Mouse (Mus musculus) neutrophil, adult 5-6 weeks (primary cell): ENCODE data around the gene Ddr2. TPM values are rescaled to one million over a fixed set of nuclear protein-coding genes. Genes with fewer than 3 reads are reported as not detected.
"Not testable (repeated sequence)": the region's sequence is repeated elsewhere in the genome, so short reads cannot be mapped to it uniquely, and the experiment has no call there.

Experiments
- ATAC-seq: fragments of 151-379, 151-347 bp; 2 replicates; pipeline ENCODE4 v1.8.0; 2017; ENCODE audit warnings: mild to moderate bottlenecking, moderate TSS enrichment; ENCODE audit not compliant: insufficient number of reproducible peaks, poor library complexity, low FRiP score, severe bottlenecking; ENCODE audit errors: extremely low read depth
- total RNA-seq: library from RNA; stranded (forward); fragments of 200-1000 nt; gene quantifications from 2 replicates; pipeline ENCODE4 v1.2.3, GENCODE M21; 2017

Gene Ddr2
- total RNA-seq, 1 experiment from 2014 or later: not detected

- no peak for ATAC-seq
Measured at GRCm38 (mm10) chr1:170111651-170112226, 1.2 kb upstream of the Ddr2 start.

GRCm38 (mm10) chr1:170109776-170110515, 616 bp downstream of the Ddr2 start:
- ATAC-seq: no peak

DNA sequence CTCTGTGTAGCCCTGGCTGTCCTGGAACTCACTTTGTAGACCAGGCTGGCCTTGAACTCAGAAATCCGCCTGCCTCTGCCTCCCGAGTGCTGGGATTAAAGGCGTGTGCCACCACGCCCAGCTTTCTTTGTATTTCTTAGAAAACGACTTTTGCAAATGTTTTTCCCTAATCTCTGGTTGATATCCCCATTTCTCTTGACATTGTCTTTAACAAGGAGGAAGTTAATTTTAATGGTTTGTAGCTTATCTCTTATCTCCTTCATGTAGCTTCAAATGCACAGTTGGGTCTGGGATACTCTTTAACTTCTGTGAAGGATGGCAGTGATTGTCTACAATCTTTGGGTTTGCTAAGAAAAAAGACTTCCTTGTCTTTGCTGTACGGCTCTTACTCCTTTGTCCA, 7.7 kb downstream of the Ddr2 start:
- not testable (repeated sequence) for ATAC-seq

- no peak for ATAC-seq
Measured at GRCm38 (mm10) chr1:170086631-170087030, 23.9 kb downstream of the Ddr2 start.

DNA sequence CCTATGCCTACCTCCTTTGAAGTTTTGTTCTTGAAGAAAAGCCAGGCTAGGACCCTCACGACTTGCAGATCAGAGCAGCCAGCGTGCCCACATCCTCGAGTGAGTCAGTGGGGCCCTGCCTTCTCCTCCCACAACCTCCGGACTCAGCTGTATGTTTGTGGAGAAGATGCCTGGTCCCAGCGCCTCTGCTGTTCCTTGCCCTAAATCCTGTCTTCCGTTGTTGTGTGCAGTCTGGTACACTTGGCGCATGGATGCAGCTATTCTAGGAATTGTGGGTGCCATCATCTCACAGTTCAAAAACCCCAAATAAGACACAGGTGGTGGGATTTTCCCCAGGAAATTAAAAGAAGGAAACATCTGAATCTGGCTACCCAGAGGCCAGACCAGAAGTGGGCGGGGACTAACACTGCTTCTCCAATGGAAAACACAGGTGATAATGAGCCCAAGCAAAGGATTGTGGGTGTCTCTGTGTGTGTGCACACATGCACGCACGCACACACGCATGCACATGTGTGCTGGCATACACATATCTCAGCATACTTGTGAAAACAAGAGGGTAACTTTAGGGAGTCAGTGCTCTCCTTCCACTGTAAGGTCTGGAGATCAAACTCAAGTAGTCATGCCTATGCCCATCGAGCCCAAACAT, 26.3 kb downstream of the Ddr2 start:
- ATAC-seq: no peak

DNA sequence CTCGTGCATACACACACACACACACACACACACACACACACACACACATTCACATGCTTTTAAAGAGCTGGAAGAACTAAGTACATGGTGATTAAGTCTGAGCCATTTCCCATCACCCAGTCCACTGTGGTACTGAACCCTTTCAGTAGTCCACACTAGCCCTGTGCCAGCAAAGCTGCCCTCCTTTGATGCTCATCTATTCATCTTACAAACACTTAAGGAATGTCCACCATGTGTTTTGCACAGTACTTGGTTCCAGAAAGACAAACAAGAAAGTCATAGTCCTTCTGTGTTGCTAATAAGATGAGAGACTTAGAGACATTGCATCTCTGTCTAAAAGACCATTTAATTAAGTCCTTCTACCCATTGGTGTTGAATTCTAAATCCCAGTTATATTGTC, 29.7 kb downstream of the Ddr2 start:
- no peak for ATAC-seq

DNA sequence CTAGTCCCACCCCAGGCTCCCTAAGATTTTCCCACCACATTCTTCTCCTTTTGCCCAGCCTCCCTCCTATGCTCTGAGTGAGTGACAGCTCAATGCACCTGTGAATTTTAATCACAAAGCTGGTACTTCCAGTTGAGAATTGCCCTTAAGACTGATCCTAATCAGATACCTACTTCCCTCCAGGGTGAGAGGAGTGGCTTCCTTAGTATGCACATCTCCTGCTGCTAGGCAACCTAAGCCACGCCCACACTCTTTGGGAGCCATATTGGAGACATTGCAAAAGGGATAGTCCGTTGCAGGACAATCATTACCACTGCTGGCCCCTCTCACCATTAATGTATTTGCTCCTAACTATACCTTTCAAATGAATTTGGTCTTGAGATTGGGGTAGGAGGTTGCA, 31.1 kb downstream of the Ddr2 start:
- no peak for ATAC-seq

DNA sequence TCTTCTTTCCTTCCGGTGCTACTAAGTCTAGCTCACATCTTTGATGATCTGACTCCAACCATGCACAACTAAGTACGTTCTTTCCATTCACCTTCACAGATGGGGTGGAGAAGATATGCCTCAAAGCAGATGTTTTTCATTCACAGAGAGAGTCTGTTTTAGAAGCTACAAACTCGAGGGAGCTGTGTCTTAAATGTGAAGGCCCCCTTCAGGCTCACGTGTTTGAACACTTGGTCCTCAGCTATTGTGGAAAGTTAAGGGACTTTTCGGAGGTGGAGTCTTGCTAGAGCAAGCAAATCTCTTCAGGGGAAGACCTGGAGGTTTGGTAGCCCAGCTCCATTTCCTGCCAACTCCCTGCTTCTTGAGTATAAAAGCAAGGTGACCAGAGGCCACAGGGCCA, 34.2 kb downstream of the Ddr2 start:
- ATAC-seq: no peak

DNA sequence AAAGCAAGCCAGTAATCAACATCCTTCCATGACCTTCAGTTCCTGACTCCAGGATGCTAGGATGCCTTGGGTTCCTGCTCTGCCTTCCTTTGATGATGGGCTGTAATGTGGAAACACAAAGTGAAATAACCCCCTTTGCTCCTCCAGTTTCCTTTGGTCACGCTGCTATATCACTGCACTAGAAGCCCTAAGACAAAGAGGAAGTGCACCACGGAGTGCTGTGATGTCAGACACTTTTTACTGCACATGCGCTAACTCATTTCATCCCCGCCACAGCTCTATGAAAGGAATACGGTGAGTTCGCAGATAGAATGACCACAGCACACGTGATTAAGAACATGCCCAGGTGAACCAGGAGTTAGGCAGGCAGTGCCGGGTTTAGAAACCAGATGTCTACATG, 36.8 kb downstream of the Ddr2 start:
- ATAC-seq: no peak

GRCm38 (mm10) chr1:170069143-170069542, 41.4 kb downstream of the Ddr2 start:
- ATAC-seq: no peak

GRCm38 (mm10) chr1:170065931-170066330, 44.6 kb downstream of the Ddr2 start:
- no peak for ATAC-seq

DNA sequence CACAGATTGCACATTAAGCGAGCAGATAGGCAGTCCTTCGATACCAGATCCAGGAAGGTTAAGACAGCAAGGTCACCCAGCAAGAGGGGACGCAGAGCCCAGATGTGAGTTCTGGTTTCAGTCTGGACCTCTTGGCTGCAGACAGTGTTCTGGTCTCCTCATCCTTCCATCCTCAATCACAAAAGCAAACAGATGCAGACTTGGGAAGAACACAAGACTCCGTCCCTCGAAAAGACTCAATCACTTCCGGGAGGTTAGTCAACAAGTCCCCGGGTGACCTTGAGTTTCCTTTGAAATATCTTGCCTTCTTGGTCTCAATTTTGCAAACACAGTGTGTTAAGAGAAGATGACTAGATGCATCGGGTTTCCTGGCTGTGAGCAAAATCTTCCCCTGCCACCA, 45.6 kb downstream of the Ddr2 start:
- no peak for ATAC-seq

DNA sequence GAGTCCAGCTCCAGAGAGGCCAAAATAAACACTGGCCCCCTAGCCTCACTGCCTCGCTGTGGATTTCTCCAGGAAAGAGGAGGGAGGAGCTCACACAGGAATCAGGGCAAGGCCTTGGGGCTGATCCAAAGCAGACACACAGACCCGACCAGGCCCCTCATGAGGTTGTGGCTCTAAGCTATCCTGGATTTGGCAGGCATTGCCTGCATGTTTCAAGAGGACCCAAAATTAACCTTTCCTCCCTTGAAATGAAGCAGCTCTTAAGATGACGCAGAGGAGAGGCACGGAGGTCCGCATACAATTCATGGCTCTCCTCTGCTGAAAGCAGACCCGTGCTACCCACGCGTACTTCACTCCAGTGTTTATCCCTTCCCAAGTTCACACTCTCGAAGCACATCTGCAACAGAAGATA, 46.5 kb downstream of the Ddr2 start:
- no peak for ATAC-seq

DNA sequence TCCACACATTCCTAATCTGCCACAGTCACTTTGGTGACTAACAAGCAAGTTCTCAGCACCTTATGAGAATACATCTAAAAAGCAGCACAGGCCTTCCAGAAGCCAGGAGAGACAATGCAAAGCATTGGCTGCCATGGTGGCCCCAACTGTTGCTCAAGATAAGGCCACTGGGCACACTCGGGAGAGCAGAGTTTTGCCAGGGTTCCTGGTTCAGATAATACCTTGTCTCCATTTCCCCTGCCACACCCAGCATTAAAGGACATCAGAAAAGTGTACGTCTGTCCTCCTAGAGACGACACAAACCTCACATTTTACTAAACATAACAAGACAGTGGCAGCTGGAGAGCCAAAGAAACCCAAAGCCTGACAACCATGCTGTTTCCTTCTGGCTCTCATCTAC, 50.3 kb downstream of the Ddr2 start:
- no peak for ATAC-seq

DNA sequence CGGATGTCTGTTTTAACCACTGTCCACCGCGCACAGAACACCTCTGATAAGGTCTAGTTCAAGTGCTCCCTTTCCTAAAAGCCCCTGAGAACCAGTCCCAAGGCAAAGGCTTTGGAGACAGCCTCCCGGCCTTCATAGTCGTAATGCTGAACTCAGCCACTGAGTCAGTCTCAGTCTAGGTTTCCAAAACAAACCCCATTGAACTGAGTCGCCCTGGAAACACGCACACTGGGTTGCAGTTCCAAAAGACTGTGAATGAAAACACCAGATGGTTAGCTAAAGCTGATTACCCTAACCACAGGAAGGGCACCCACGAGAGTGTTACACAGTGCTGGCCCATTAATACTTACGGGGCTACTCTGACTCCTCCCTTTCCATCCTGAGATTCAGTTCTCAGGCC, 51.2 kb downstream of the Ddr2 start:
- ATAC-seq: no peak

DNA sequence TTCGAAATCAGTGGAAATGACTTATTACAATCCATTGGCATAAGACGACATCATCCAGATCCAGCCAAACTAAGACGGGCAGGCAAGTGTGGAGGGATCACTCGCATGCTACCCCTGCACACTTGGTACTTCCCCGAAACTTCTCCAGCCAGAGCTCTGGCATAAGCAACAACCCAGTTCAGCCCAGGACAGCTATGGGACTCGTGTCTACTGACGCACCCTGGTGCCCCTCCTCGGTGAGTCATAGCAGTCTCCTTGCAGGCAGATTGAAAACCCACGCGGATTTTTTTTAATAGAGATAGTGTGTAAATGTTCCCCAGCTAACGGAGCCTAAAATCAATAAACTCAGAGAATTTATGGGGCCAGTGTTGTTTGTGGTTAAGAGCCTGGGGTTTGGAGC, 52.5 kb downstream of the Ddr2 start:
- ATAC-seq: no peak

GRCm38 (mm10) chr1:170057607-170058006, 53.0 kb downstream of the Ddr2 start:
- ATAC-seq: no peak

GRCm38 (mm10) chr1:170056921-170057320, 53.6 kb downstream of the Ddr2 start:
- ATAC-seq: no peak

- no peak for ATAC-seq
Measured at GRCm38 (mm10) chr1:170056214-170056613, 54.3 kb downstream of the Ddr2 start.

DNA sequence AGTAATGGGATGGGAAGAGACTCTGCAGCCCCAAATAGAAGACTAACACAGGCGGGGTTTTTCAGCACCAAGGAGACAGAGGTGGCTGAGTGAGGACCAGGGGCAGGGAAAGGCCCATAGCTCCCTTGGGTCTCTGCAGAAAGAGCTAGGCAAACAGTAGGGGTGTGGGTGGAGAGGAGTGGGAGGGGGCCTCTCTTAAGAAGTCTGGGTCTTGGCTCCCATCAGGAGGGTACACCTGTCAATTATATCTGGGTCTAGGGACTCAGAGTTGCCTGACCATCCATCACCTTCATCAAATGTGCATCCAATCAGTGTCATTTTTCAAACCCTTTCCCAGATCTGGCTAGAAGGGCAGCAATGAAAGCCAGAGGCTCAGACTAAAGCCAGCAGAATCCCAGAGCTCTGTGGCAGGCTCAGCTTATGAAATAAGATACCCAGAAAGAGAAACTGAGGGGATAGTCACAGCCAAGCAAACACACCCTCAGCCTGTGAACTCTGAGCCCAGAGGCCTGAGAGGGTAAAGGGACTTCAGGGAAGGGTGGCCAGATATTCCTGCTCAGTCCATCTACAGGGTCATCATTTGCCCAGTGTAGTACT, 58.0 kb downstream of the Ddr2 start:
- ATAC-seq: no peak
